Mouse (Mus musculus) c-Kit-positive CD71-positive TER-119-positive erythroid progenitor cells, embryonic 14.5 days (primary cell): Measurements from ENCODE around the gene Thada.
"Not testable (repeated sequence)": the region's sequence is repeated elsewhere in the genome, so short reads cannot be mapped to it uniquely, and the experiment has no call there.

ENCODE experiments used
- DNase-seq: peaks from one replicate; pipeline ENCODE4 v3.0.0-alpha.2; 2013; ENCODE audit warnings: low spot score

Thada gene

DNA sequence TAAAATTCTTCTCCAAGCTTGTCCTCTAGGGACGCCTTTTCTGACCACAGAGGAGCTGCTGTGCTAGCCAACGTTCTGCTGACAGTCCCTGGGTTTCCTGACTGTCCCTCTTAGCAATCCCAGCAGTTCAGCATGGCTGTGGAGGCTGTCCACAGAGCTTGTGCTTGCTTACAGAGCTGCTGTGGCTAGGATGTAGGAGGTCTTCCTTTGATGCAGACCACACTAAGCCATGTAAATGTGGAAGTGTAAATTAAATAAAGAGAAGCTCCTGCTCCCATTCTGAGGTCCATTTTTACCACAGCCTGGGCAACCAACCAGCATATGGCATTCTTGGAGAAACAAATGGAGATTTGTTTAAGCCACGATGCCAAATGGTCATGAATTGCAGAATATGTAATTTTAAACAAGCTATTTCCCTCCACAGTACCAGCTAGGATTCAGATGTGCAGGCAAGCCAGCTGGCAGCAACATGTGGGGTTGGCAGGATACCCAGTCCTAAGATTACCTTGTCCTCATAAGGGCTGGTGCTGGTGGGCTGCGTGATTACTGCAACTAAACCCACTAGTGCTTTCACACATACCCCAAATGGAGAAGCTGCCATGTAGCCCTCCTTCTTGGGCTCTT is 207.3 kb downstream of the Thada start:
- no peak for DNase-seq

- DNase-seq: no peak
These were observed 208.0 kb downstream of the Thada start for GRCm38 (mm10) chr17:84257927-84258532.

- no peak for DNase-seq
These were observed 209.7 kb downstream of the Thada start for GRCm38 (mm10) chr17:84256278-84256819.

DNA sequence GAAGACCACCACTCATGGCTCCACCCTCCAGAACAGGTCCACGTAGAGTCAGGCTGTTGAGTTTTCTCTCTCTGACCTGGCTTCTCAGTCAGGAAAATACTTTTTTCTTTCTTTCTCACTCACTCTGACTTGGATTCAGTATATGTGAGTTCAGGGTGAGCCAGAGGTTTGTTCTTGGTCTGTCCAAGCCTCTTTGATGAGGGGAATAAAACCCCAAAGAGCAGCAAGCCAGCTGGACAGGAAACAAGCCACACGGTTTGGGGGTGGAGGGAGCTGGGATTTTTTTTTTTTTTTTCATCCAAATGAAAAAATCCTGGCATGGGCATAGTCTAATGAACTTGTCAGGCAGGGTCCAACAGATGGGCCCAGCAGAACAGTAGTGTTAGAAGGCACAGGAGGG is 210.2 kb downstream of the Thada start:
- DNase-seq: no peak

GRCm38 (mm10) chr17:84251426-84251825 is 214.6 kb downstream of the Thada start:
- DNase-seq: no peak

DNA sequence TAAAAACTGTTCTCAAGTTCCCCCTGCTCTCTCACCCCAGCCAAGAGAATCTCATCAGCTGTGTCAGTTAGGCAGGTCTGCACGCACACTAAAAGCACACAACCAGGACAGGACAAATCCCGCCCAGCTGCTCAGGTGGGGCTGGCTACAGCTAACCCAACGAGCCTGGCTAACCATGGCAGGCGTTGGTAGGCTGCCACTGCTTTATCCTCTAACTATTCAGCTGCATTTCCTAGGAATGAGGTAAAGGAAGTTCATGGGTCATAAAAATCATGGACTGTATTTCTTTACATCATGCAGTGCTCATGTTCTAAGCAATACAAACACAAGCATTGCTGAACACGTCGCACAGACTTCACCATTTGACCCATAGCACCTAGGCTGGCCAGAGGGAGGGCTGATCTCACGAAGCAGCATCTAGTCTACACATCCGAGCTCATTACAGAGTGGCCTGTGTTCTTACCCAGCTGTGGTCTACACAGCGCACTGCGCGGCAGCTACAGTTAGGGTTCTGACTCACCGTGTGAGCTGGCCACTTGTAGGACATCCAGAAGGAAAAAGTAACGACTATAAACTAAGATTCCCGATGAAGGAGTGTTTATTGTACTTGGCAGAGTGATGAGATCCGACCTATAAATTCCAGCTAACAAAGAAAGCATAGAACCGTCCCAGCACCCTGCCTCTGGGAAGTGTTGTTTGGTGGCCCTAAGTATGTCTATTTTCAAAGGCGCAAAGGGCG is 221.7 kb downstream of the Thada start:
- no peak for DNase-seq

- DNase-seq: no peak
These were observed 222.2 kb downstream of the Thada start for GRCm38 (mm10) chr17:84243759-84244158.

DNA sequence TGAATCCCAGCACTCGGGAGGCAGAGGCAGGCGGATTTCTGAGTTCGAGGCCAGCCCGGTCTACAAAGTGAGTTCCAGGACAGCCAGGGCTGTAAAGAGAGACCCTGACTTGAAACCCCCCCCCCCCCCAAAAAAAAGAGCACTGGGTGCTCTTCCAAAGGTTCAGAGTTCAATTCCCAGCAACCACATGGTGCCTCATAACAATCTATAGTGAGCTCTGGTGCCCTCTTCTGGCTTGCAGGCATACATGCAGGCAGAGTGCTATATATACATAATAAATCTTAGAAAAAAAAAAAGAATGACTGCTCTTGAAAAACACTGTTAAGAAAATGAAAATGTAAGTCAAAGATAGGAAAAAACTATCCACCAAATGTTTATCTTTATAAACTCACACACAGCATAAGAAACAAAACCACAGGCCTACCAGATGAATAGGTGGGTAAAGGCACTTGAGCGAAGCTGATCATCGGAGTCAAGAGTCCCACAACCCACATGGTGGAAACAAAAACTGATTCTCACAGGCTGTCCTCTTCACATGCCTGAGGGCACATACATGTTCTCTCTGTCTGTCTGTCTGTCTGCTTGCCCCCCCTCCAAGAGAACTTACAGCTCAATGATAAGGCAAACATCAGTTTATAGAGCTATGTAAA is 224.6 kb downstream of the Thada start:
- no peak for DNase-seq

DNA sequence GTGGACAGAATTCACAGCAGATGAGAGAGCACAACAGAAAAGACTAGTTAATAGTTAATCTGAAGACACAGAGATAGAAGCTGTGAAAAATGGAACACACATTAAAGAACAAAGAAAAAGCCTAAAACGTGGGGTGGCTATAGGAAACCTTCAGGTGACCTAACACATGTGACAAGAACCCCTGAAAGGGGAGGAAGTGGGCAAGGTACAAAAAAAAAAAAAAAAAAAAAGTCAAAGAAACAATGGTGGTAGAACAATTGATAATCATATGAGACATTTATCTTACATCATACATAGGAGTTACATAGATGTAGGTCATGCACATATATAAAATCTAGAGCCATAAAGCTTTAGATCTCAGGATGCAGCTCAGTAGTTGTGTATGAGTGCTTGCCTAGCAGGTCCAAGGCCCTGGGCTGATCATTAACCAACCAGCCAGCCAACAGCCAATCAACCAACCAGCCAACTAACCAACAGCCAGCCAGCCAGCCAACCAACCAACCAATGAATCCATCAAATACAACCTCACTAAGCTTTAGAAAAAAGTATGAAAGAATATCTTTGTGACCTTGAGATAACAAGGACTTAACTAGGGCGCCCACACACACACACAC is 226.2 kb downstream of the Thada start:
- no peak for DNase-seq

- no peak for DNase-seq
These were observed 227.8 kb downstream of the Thada start for GRCm38 (mm10) chr17:84238174-84238573.

- DNase-seq: no peak
These were observed 229.0 kb downstream of the Thada start for GRCm38 (mm10) chr17:84236781-84237557.

GRCm38 (mm10) chr17:84235399-84235928 is 230.5 kb downstream of the Thada start:
- no peak for DNase-seq

GRCm38 (mm10) chr17:84234785-84235184 is 231.2 kb downstream of the Thada start:
- DNase-seq: not testable (repeated sequence)

GRCm38 (mm10) chr17:84233758-84234157 is 232.2 kb downstream of the Thada start:
- DNase-seq: no peak

DNA sequence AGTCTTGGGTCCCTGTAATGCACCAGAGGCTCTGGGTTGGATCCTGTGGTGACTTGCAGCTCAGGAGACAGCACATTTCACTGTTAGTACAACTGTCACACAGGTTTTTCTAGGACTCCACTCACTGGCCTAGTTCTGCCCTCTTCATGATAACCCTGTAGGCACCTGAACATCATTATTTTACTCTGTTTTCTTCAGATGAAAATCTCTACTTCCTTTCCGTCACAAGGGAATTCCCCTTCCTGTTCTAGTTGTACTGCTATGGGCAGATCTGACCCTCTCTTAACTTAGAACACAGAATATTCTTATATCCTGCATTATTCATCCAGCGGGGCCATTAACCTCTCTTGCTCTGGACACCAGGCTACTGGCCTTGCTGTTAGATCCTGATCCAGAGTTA is 234.6 kb downstream of the Thada start:
- DNase-seq: no peak

DNA sequence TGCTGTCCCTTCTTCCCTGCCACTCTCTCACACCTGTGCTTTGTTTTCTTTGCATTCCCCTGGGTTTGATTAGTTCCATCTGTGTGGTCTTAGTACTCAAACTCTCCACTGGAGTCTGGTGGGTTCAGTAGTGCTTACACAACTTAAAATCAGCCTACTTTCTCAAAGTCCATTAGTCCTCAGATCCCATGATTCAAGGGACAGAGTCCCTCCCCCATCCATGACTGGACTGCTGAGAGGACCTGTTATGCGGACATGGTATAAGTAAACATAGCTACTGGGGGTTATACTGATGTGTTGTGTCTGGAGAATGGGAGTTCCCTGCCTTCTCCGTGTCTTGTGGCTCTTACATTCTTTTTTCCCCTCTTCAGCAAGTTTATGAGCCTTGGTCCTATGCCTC is 237.8 kb downstream of the Thada start:
- DNase-seq: no peak

GRCm38 (mm10) chr17:84226681-84227080 is 239.3 kb downstream of the Thada start:
- DNase-seq: no peak

DNA sequence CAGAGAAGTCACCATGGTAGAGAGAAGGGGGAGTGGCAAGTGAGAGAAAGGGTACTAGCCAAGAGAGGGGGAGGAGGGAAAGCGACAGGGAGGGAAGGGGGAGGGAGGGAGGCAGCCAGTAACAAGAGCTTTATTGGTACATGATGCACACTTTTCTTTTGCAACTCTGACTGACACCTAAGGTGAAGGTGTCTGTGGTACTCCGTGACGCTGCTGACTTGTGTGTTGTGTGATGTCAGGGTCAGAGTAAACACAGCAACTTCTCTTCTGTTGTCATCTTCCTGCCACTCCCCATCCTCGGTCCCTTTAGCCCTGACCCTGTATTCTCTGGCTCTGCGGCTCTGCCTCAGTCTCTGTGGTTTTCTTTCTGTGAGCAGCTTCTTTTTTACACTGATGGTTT is 239.8 kb downstream of the Thada start:
- DNase-seq: no peak

GRCm38 (mm10) chr17:84224217-84224887 is 241.7 kb downstream of the Thada start:
- DNase-seq: no peak

- not testable (repeated sequence) for DNase-seq
These were observed 247.2 kb downstream of the Thada start for GRCm38 (mm10) chr17:84218841-84219240.
